In genomic region chr7:83489790-83490189, GRCm38 (mm10) we compare ENCODE assay signal across 8 mouse cellular contexts.
DNase-seq lines count a peak whose midpoint lies in the region; ATAC-seq and TF ChIP-seq lines count a peak whose summit lies in the region.

No protein-coding gene starts in this region.

- no peaks in the 10 kb centered on the region for H3K9me3 ChIP-seq in CH12.LX (replicated peaks; ENCODE audit: low read length)
- H3K9me3 ChIP-seq in hindbrain, embryonic 11.5 days (ENCODE audit: control insufficient read depth, low read length), result no peaks in the 10 kb centered on the region
- no peaks in the 10 kb centered on the region for H3K9me3 ChIP-seq in limb, embryonic 12.5 days
- H3K9me3 ChIP-seq in stomach, postnatal 0 days (ENCODE audit: control insufficient read depth, low read length), result no peaks in the 10 kb centered on the region

- peak; percentile 91 for TF ChIP-seq RAD21 in CH12.LX (IDR thresholded peaks at IDR 0.05; ENCODE audit: low read depth, low read length)

- TF ChIP-seq CTCF in CH12.LX (conservative IDR thresholded peaks at IDR 0.05 in 1 of 2, IDR thresholded peaks at IDR 0.05 in 1 of 2; ENCODE audit: low read depth in 2 of 2, low read length in 2 of 2), result peak; percentile 84 to 100
- TF ChIP-seq CTCF in stomach, postnatal 0 days (IDR thresholded peaks at IDR 0.05; ENCODE audit: low read depth), result peak; percentile 87

- no peak overlapping the region for H3K4me3 ChIP-seq in CH12.LX (replicated peaks in 1 of 3; ENCODE audit: low read depth in 2 of 3, low read length in 2 of 3, poor library complexity in 1 of 3)
- H3K4me3 ChIP-seq in hindbrain, embryonic 11.5 days (ENCODE audit: low read depth, low read length), result no peak overlapping the region
- H3K4me3 ChIP-seq in limb, embryonic 12.5 days (replicated peaks), result no peak overlapping the region
- no peak overlapping the region for H3K4me3 ChIP-seq in stomach, postnatal 0 days (ENCODE audit: low read depth, low read length)

- in situ Hi-C loops in CH12.LX (cut with MboI; ENCODE audit: low pct_ligation_motif_present, low pct_unique_long_range_greater_than_20kb, low sequenced_read_pairs), result no loop called here

- TF ChIP-seq EP300 in CH12.LX (IDR thresholded peaks at IDR 0.05; ENCODE audit: low read length), result no peak
- no peak for TF ChIP-seq EP300 in stomach, postnatal 0 days (optimal IDR thresholded peaks at IDR 0.05)

- peak; percentile 77 for ATAC-seq in common myeloid progenitor, adult 5-6 weeks (replicated peaks; ENCODE audit: low read depth, poor library complexity, severe bottlenecking)
- ATAC-seq in hindbrain, embryonic 11.5 days (ENCODE audit: low FRiP score), result peak; percentile 81
- ATAC-seq in limb, embryonic 12.5 days (ENCODE audit: insufficient number of reproducible peaks, insufficient read depth, low FRiP score, low TSS enrichment, low read depth), result peak; percentile 73; the same call in 1 of the 2 replicates
- ATAC-seq in stomach, postnatal 0 days (ENCODE audit: low FRiP score, low TSS enrichment), result no peak

- dilution Hi-C loops in CH12.LX (cut with MboI; ENCODE audit: extremely low pct_ligation_motif_present, extremely low pct_unique_long_range_greater_than_20kb, low sequenced_read_pairs), result no loop called here

- no peak overlapping the region for H3K9ac ChIP-seq in CH12.LX (ENCODE audit: insufficient read depth, low read depth)
- no peak overlapping the region for H3K9ac ChIP-seq in hindbrain, embryonic 11.5 days (ENCODE audit: low read depth, low read length)
- no peak overlapping the region for H3K9ac ChIP-seq in limb, embryonic 12.5 days (replicated peaks)
- H3K9ac ChIP-seq in stomach, postnatal 0 days (ENCODE audit: low read length), result no peak overlapping the region

- no peaks in the 10 kb centered on the region for H3K79me2 ChIP-seq in CH12.LX (replicated peaks; ENCODE audit: control insufficient read depth, extremely low read depth, insufficient read depth, poor library complexity, severe bottlenecking)

- no peaks in the 10 kb centered on the region for H3K27me3 ChIP-seq in CH12.LX (replicated peaks)
- no peaks in the 10 kb centered on the region for H3K27me3 ChIP-seq in hindbrain, embryonic 11.5 days (ENCODE audit: control insufficient read depth, insufficient read depth, low read length)
- H3K27me3 ChIP-seq in limb, embryonic 12.5 days, result no peaks in the 10 kb centered on the region
- no peaks in the 10 kb centered on the region for H3K27me3 ChIP-seq in stomach, postnatal 0 days (ENCODE audit: control insufficient read depth, insufficient read depth, low read length)

- H3K27ac ChIP-seq in CH12.LX (ENCODE audit: insufficient read depth, low read depth), result no peak overlapping the region
- no peak overlapping the region for H3K27ac ChIP-seq in hindbrain, embryonic 11.5 days (ENCODE audit: low read depth, low read length)
- H3K27ac ChIP-seq in limb, embryonic 12.5 days, result no peak overlapping the region
- no peak overlapping the region for H3K27ac ChIP-seq in stomach, postnatal 0 days (replicated peaks)

- 83% methylated on average over 1 of the region's 1 CpGs for WGBS in hindbrain, embryonic 11.5 days
- WGBS in limb, embryonic 12.5 days, result 90% methylated on average over 1 of the region's 1 CpGs
- WGBS in stomach, postnatal 0 days, result 80% methylated on average over 1 of the region's 1 CpGs

- H3K36me3 ChIP-seq in CH12.LX (replicated peaks in 1 of 2; ENCODE audit: control insufficient read depth in 1 of 2, insufficient read depth in 1 of 2, low read length in 1 of 2), result no peaks in the 10 kb centered on the region
- no peaks in the 10 kb centered on the region for H3K36me3 ChIP-seq in hindbrain, embryonic 11.5 days (ENCODE audit: control insufficient read depth, insufficient read depth, low read length)
- H3K36me3 ChIP-seq in limb, embryonic 12.5 days, result no peaks in the 10 kb centered on the region
- no peaks in the 10 kb centered on the region for H3K36me3 ChIP-seq in stomach, postnatal 0 days (ENCODE audit: control insufficient read depth, insufficient read depth, low read length)

- no peak overlapping the region for H3K4me2 ChIP-seq in CH12.LX (ENCODE audit: insufficient read depth, low read depth, poor library complexity, severe bottlenecking)
- H3K4me2 ChIP-seq in hindbrain, embryonic 11.5 days (replicated peaks; ENCODE audit: low read depth, low read length), result no peak overlapping the region
- H3K4me2 ChIP-seq in limb, embryonic 12.5 days, result no peak overlapping the region
- H3K4me2 ChIP-seq in stomach, postnatal 0 days (replicated peaks; ENCODE audit: low read depth), result no peak overlapping the region

- no peak for TF ChIP-seq POLR2A in CH12.LX (IDR thresholded peaks at IDR 0.05; ENCODE audit: low read depth, low read length)

- DNase-seq in kidney, adult 18-20 months, result peak; percentile 7
- no peak for DNase-seq in kidney, postnatal 25 days
- peak; percentile 44 for DNase-seq in CH12.LX (ENCODE audit: extremely low read depth)
- peak; percentile 73 for DNase-seq in hindbrain, embryonic 11.5 days (ENCODE audit: low spot score)
- DNase-seq in stomach, postnatal 0 days (ENCODE audit: low spot score), result no peak
- DNase-seq in urinary bladder, postnatal 14 days (ENCODE audit: low spot score), result no peak

- H3K4me1 ChIP-seq in CH12.LX (ENCODE audit: control insufficient read depth in 1 of 2, insufficient read depth in 2 of 2), result 0 out of 4 replicates have a peak, but pooled peaks cover 0 to under 1% of the 10 kb centered on the region in 2 experiments
- no peaks in the 10 kb centered on the region for H3K4me1 ChIP-seq in hindbrain, embryonic 11.5 days (replicated peaks; ENCODE audit: control insufficient read depth, insufficient read depth, low read length)
- H3K4me1 ChIP-seq in limb, embryonic 12.5 days (replicated peaks), result no peaks in the 10 kb centered on the region
- H3K4me1 ChIP-seq in stomach, postnatal 0 days (replicated peaks; ENCODE audit: control insufficient read depth, insufficient read depth), result no peaks in the 10 kb centered on the region

TF ChIP-seq in CH12.LX, 34 proteins besides CTCF, POLR2A, EP300 and RAD21:
- peak; percentile 54; the same call in 1 of the 2 replicates for TF ChIP-seq ZC3H11A (IDR thresholded peaks at IDR 0.05; ENCODE audit: low read depth, low read length)
- peak; percentile 82 for TF ChIP-seq SMC3 (IDR thresholded peaks at IDR 0.05; ENCODE audit: low read depth, low read length)
- no peak for TF ChIP-seq TBP (conservative IDR thresholded peaks at IDR 0.05; ENCODE audit: low read depth, low read length)
- no peak for TF ChIP-seq IRF4 (IDR thresholded peaks at IDR 0.05; ENCODE audit: low read depth, low read length)
TF ChIP-seq in CH12.LX: peak in this region for 2.

Comparison
In these comparisons a context has a peak if more than half of its experiments do, and no peak if none do; other contexts are left out.
1. DNase-seq: peak in kidney, adult 18-20 months (single experiment), CH12.LX (single experiment) and hindbrain, embryonic 11.5 days (single experiment); none in kidney, postnatal 25 days (0 of 2), stomach, postnatal 0 days (single experiment) and urinary bladder, postnatal 14 days (single experiment).